Mouse (Mus musculus): ENCODE measurements at regions not wholly inside any gene's neighbourhood (a gene's known extent, or its start where the extent isn't known, plus 50 kb on each side); places are given as distances from the start of the nearest gene placed in this dataset.

GRCm38 (mm10) chr9:31710022-31710421 is 203.2 kb downstream of the Barx2 start:
- Histone ChIP-seq H3K36me3 (ENCODE audit: control insufficient read depth, insufficient read depth, low read length, poor library complexity, severe bottlenecking) (no peaks in the 10 kb centered on the region), H3K4me1 (ENCODE audit: control insufficient read depth, insufficient read depth, low read length) (peaks cover 3% of the 10 kb centered on the region), H3K9ac (ENCODE audit: low read depth, poor library complexity, severe bottlenecking) (no peak overlapping the region), H3K27ac (ENCODE audit: insufficient read depth, low read length) (no peak overlapping the region), H3K4me3 (ENCODE audit: low read depth, low read length) (no peak overlapping the region), H3K9me3 (replicated peaks; ENCODE audit: control insufficient read depth, insufficient read depth, low read length, poor library complexity, severe bottlenecking) (no peaks in the 10 kb centered on the region; the same call in 1 of the 2 replicates), H3K27me3 (ENCODE audit: control insufficient read depth, insufficient read depth, low read length, poor library complexity, severe bottlenecking) (no peaks in the 10 kb centered on the region)
- TF ChIP-seq EP300 (IDR thresholded peaks at IDR 0.05; ENCODE audit: insufficient read depth, low read depth, low read length), result no peak
- no peak for TF ChIP-seq POLR2A (IDR thresholded peaks at IDR 0.05; ENCODE audit: insufficient read depth, low read length)
- TF ChIP-seq CTCF (IDR thresholded peaks at IDR 0.05; ENCODE audit: low read depth, low read length), result no peak

DNA sequence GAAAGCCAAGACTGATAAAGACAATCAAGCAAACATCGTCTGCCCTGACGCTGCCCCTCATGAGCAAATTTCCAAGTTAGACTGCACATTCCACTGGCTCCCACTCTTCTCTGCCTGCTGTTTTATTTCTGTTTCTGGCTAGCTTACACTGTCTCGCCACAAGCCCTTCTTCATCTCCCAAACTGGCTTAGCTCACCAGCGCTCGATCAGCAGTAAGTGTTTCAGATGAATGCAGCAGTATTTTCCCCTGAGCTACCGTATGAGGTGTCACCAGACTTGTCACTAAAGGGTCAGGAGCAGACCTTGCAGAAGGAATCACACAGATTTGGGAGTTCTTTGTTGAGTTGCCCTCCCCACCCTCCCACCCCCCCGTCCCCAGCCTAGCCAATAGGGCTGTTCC is 206.6 kb downstream of the Barx2 start:
- TF ChIP-seq CTCF (IDR thresholded peaks at IDR 0.05; ENCODE audit: low read depth, low read length), result no peak
- TF ChIP-seq EP300 (IDR thresholded peaks at IDR 0.05; ENCODE audit: insufficient read depth, low read depth, low read length), result no peak
- TF ChIP-seq POLR2A (IDR thresholded peaks at IDR 0.05; ENCODE audit: insufficient read depth, low read length), result no peak
- no peaks in the 10 kb centered on the region; the same call in 1 of the 2 replicates for H3K9me3 ChIP-seq (replicated peaks; ENCODE audit: control insufficient read depth, insufficient read depth, low read length, poor library complexity, severe bottlenecking)

DNA sequence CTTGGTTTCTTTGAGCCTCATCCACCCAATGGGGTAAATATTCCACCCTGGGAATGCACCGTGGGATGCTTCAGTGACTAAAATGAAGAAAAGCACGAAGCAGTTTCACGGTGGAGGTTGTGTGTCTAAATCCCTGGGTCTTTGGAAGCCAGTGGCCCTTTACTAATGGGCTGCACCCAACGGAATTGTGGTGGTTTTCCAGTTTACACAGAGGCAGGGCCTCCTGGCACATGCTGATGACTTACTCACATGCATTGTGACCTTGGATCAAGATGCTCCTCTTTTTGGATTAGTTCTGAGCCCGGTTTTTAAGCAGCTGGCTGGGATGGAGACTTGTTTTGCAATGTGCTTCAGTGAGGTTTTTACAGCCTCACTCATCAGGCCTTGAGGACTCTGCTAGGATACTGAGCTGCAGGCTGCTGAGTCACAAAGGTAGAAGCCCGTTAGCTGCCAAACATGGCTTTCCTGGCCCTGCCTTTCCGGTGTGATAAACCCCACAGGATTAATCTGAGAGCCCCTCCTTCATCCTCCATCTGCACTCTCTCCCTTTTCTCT is 222.3 kb downstream of the Barx2 start:
- Histone ChIP-seq H3K9me3 (replicated peaks; ENCODE audit: control insufficient read depth, insufficient read depth, low read length, poor library complexity, severe bottlenecking) (no peaks in the 10 kb centered on the region), H3K4me1 (ENCODE audit: control insufficient read depth, insufficient read depth, low read length) (peaks cover 6% of the 10 kb centered on the region), H3K27ac (ENCODE audit: insufficient read depth, low read length) (no peak overlapping the region), H3K4me3 (ENCODE audit: low read depth, low read length) (no peak overlapping the region), H3K27me3 (ENCODE audit: control insufficient read depth, insufficient read depth, low read length, poor library complexity, severe bottlenecking) (no peaks in the 10 kb centered on the region), H3K36me3 (ENCODE audit: control insufficient read depth, insufficient read depth, low read length, poor library complexity, severe bottlenecking) (no peaks in the 10 kb centered on the region), H3K9ac (ENCODE audit: low read depth, poor library complexity, severe bottlenecking) (no peak overlapping the region)
- TF ChIP-seq CTCF (IDR thresholded peaks at IDR 0.05; ENCODE audit: low read depth, low read length), result no peak
- TF ChIP-seq POLR2A (IDR thresholded peaks at IDR 0.05; ENCODE audit: insufficient read depth, low read length), result no peak
- TF ChIP-seq EP300 (IDR thresholded peaks at IDR 0.05; ENCODE audit: insufficient read depth, low read depth, low read length), result no peak

More for the DNA sequence above, 206.6 kb downstream of the Barx2 start:
- Histone ChIP-seq H3K4me3 (ENCODE audit: low read depth, low read length) (no peak overlapping the region), H3K27ac (ENCODE audit: insufficient read depth, low read length) (no peak overlapping the region), H3K4me1 (ENCODE audit: control insufficient read depth, insufficient read depth, low read length) (peaks cover 3% of the 10 kb centered on the region), H3K27me3 (ENCODE audit: control insufficient read depth, insufficient read depth, low read length, poor library complexity, severe bottlenecking) (no peaks in the 10 kb centered on the region), H3K36me3 (ENCODE audit: control insufficient read depth, insufficient read depth, low read length, poor library complexity, severe bottlenecking) (no peaks in the 10 kb centered on the region), H3K9ac (ENCODE audit: low read depth, poor library complexity, severe bottlenecking) (no peak overlapping the region)

DNA sequence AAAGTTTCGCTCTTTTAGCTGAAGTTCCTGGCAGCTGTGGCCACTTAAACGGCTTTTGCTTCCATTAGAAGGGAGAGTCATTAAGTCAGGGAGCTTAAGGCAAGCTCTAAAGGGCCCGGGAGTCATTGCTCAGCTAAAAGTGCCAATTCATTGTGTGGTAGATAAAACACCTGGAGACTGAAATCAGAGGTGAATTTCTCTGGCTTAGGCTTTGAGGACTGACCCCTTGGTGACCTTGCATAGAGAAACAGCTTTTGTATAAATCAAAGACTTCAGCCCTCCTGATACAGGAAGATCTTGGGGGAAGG is 224.1 kb upstream of the Tmem45b start:
- Histone ChIP-seq H3K4me3 (ENCODE audit: low read depth, low read length) (no peak overlapping the region), H3K9ac (ENCODE audit: low read depth, poor library complexity, severe bottlenecking) (no peak overlapping the region)
- TF ChIP-seq CTCF (IDR thresholded peaks at IDR 0.05; ENCODE audit: low read depth, low read length) (no peak), EP300 (IDR thresholded peaks at IDR 0.05; ENCODE audit: insufficient read depth, low read depth, low read length) (no peak), POLR2A (IDR thresholded peaks at IDR 0.05; ENCODE audit: insufficient read depth, low read length) (no peak)

GRCm38 (mm10) chr9:31687686-31688397 is 223.6 kb upstream of the Tmem45b start:
- no peak overlapping the region for H3K4me3 ChIP-seq (ENCODE audit: low read depth, low read length)
- no peak overlapping the region for H3K27ac ChIP-seq (ENCODE audit: insufficient read depth, low read length)

More for the DNA sequence above, 224.1 kb upstream of the Tmem45b start:
- Histone ChIP-seq H3K9me3 (replicated peaks; ENCODE audit: control insufficient read depth, insufficient read depth, low read length, poor library complexity, severe bottlenecking) (no peaks in the 10 kb centered on the region), H3K36me3 (ENCODE audit: control insufficient read depth, insufficient read depth, low read length, poor library complexity, severe bottlenecking) (no peaks in the 10 kb centered on the region), H3K27ac (ENCODE audit: insufficient read depth, low read length) (no peak overlapping the region), H3K4me1 (ENCODE audit: control insufficient read depth, insufficient read depth, low read length) (peaks cover 8% of the 10 kb centered on the region), H3K27me3 (ENCODE audit: control insufficient read depth, insufficient read depth, low read length, poor library complexity, severe bottlenecking) (no peaks in the 10 kb centered on the region)

GRCm38 (mm10) chr9:31686466-31686865 is 222.2 kb upstream of the Tmem45b start:
- Histone ChIP-seq H3K4me3 (ENCODE audit: low read depth, low read length) (no peak overlapping the region), H3K36me3 (ENCODE audit: control insufficient read depth, insufficient read depth, low read length, poor library complexity, severe bottlenecking) (no peaks in the 10 kb centered on the region), H3K27me3 (ENCODE audit: control insufficient read depth, insufficient read depth, low read length, poor library complexity, severe bottlenecking) (no peaks in the 10 kb centered on the region), H3K27ac (ENCODE audit: insufficient read depth, low read length) (no peak overlapping the region), H3K9ac (ENCODE audit: low read depth, poor library complexity, severe bottlenecking) (no peak overlapping the region), H3K4me1 (ENCODE audit: control insufficient read depth, insufficient read depth, low read length) (peaks cover 8% of the 10 kb centered on the region), H3K9me3 (replicated peaks; ENCODE audit: control insufficient read depth, insufficient read depth, low read length, poor library complexity, severe bottlenecking) (no peaks in the 10 kb centered on the region)
- TF ChIP-seq EP300 (IDR thresholded peaks at IDR 0.05; ENCODE audit: insufficient read depth, low read depth, low read length) (no peak), CTCF (IDR thresholded peaks at IDR 0.05; ENCODE audit: low read depth, low read length) (no peak), POLR2A (IDR thresholded peaks at IDR 0.05; ENCODE audit: insufficient read depth, low read length) (no peak)

More at GRCm38 (mm10) chr9:31687686-31688397, 223.6 kb upstream of the Tmem45b start:
- no peak for TF ChIP-seq EP300 (IDR thresholded peaks at IDR 0.05; ENCODE audit: insufficient read depth, low read depth, low read length)
- no peak for TF ChIP-seq CTCF (IDR thresholded peaks at IDR 0.05; ENCODE audit: low read depth, low read length)
- no peak for TF ChIP-seq POLR2A (IDR thresholded peaks at IDR 0.05; ENCODE audit: insufficient read depth, low read length)
- H3K9me3 ChIP-seq (replicated peaks; ENCODE audit: control insufficient read depth, insufficient read depth, low read length, poor library complexity, severe bottlenecking), result no peaks in the 10 kb centered on the region
- no peaks in the 10 kb centered on the region for H3K36me3 ChIP-seq (ENCODE audit: control insufficient read depth, insufficient read depth, low read length, poor library complexity, severe bottlenecking)
- no peak overlapping the region for H3K9ac ChIP-seq (ENCODE audit: low read depth, poor library complexity, severe bottlenecking)
- H3K4me1 ChIP-seq (ENCODE audit: control insufficient read depth, insufficient read depth, low read length), result peaks cover 8% of the 10 kb centered on the region
- H3K27me3 ChIP-seq (ENCODE audit: control insufficient read depth, insufficient read depth, low read length, poor library complexity, severe bottlenecking), result no peaks in the 10 kb centered on the region

Measured in ES-Bruce4 (cell line).